Comparison of ENCODE assay signal across 23 mouse cellular contexts in genomic region chr2:9547771-9548590, GRCm38 (mm10).
DNase-seq lines count a peak whose midpoint lies in the region; TF ChIP-seq lines count a peak whose summit lies in the region.
"Had no signal": no experiment of that assay in that cellular context is flagged by ENCODE, and none has a peak within 500 bp of the region (broad histone marks: within the 10 kb centered on the region; RNA-seq: fewer than 3 reads in every experiment).

No protein-coding gene starts in this region.

- intact Hi-C loops in gastrocnemius, adult 2 months (cut with DNase I), result loop anchor here (5.0 kb wide), 1 partner anchor 69 kb away; no protein-coding TSS in a partner anchor
- intact Hi-C loops in gastrocnemius, postnatal 36 days (cut with DNase I), result no loop called here
- intact Hi-C loops in heart, postnatal 10 days (cut with DNase I), result no loop called here
- intact Hi-C loops in heart, postnatal 25 days (cut with DNase I), result no loop called here

- H3K27ac ChIP-seq in gastrocnemius, adult 2 months, result peak overlapping the region; percentile 68
- H3K27ac ChIP-seq: embryonic facial prominence, embryonic 10.5 days; forebrain, embryonic 15.5 days; hindbrain, postnatal 0 days; left cerebral cortex, adult 2 months; liver, embryonic 14.5 days; midbrain, embryonic 10.5 days; stomach, postnatal 0 days had no signal

- no peak for TF ChIP-seq CTCF in gastrocnemius, adult 2 months (IDR thresholded peaks at IDR 0.05)

- peak overlapping the region; percentile 33; the same call in 1 of the 2 replicates for H3K4me3 ChIP-seq in gastrocnemius, adult 2 months
- H3K4me3 ChIP-seq: embryonic facial prominence, embryonic 10.5 days; forebrain, embryonic 15.5 days; left cerebral cortex, adult 2 months; midbrain, embryonic 10.5 days had no signal

- no peak for DNase-seq in gastrocnemius, adult 2 months
- no peak for DNase-seq in gastrocnemius, postnatal 36 days
- DNase-seq in heart, postnatal 10 days, result peak; percentile 6 to 7
- no peak for DNase-seq in heart, postnatal 25 days (ENCODE audit: low spot score)
- peak; percentile 17 for DNase-seq in lung, postnatal 14 days
- no peak for DNase-seq in gastrocnemius, postnatal 25 days
- DNase-seq in liver, result no peak
- DNase-seq in adrenal gland, adult (ENCODE audit: inconsistent age in 2 of 2, low spot score in 1 of 2), result no peak
- DNase-seq: adrenal gland, postnatal 25 days; cerebellum, adult 9-10 months; gastrocnemius, postnatal 10 days; kidney, adult 11 months; kidney, postnatal 4 days; layer of hippocampus, adult 9-11 months; right cerebral cortex, adult 18-20 months; thymus, adult 2 months had no signal

Comparison
In these comparisons a context has a peak if more than half of its experiments do, and no peak if none do; other contexts are left out.
1. DNase-seq: peak in heart, postnatal 10 days (2 of 2) and lung, postnatal 14 days (single experiment); none in gastrocnemius, adult 2 months (single experiment), gastrocnemius, postnatal 36 days (0 of 2), heart, postnatal 25 days (single experiment), gastrocnemius, postnatal 25 days (single experiment), liver (single experiment) and adrenal gland, adult (0 of 2).